Mouse (Mus musculus): ENCODE results near the gene Ss18l1.
A peak's percentile ranks its signal among the peaks of the same experiment; 100 is the strongest.

Gene Ss18l1

DNA sequence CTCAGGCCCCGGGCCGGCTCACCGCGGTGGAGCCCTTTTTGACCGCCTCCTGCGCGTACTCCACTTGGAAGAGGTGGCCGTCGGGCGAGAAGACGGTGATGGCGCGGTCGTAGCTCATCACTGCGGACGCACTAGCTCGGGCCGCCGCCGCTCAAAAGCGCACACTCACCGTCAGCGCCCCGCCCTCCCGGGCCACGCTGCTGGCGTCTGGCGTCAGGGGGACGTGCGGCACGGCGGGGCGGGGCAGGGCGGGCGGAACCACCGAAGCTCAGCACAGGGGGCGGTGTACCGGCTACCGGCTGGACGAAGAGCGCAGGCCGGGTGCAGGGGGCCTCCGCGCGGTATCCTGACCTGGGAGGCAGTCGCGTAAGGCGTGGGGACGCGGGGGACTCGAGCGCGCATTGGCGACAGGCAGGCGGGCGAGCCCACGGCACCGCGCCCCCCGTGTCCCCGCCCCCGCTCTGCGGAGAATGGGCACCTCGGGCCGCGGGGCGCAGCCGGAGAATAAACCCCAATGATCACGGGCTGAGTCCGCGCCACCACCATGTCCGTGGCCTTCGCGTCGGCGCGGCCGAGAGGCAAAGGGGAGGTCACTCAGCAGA is at the start of gene Ss18l1, which contains the start of gene Psma7:
Gene Ss18l1, plus strand, starts transcription at position 254 of the 602 bp plus-strand sequence.
Gene Psma7, minus strand, starts transcription at position 178 of the 602 bp plus-strand sequence.
- DNase-seq (ENCODE audit: low spot score), result peak; percentile 82

DNA sequence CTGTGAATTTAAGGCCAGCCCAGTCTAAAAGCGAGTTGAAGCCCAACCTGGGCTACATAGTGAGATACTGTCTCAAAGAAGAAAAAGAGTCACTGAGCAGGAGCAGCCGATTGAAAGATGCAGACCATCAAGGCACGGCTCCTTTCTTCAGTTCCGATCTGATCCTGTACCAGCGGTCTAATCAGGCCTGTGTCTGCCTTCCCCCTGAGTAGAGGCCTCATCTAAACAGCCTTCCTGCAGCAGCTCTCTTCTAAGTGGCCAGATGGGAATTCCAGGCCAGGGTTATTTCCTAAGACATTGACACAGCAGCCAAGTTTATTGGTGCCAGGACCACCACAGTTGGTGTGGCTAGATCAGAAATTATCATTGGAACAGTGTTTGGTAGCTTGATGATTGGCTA is 49.2 kb upstream of the Ss18l1 start:
- no peak for DNase-seq (ENCODE audit: low spot score)

DNA sequence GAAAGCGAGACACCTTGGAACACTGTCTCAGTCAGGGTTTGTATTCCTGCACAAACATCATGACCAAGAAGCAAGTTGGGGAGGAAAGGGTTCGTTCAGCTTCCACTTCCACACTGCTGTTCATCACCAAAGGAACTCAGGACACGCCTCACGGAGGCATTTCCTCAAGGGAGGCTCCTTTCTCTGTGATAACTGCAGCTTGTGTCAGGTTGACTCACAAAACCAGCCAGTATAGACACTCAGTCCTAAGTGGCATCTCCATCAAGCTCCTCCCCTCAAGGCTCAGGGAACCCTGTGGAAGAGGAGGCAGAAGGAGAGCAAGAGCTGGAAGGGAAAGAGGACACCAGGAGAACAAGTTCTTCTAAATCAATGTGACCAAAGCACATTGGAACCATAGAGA is 43.9 kb upstream of the Ss18l1 start:
- no peak for DNase-seq (ENCODE audit: low spot score)

DNA sequence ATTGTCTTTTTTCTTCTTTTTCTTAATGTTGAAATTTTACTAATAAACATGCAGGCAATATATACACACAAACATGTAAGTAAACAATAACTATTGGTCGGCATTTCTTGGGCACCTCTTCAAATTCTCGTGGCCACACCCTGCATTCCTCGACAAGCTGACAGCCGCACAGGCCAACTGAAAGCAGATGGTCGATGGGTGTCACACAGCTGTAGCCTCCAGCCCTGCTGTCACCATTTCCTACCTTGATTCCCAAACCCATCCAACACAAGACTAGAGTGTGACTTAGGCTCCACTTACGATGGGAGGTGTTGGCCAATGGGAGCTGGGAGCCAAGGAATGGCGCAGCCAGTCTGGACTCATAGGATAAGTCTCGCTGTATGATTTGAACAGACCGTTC is 40.7 kb upstream of the Ss18l1 start:
- no peak for DNase-seq (ENCODE audit: low spot score)

DNA sequence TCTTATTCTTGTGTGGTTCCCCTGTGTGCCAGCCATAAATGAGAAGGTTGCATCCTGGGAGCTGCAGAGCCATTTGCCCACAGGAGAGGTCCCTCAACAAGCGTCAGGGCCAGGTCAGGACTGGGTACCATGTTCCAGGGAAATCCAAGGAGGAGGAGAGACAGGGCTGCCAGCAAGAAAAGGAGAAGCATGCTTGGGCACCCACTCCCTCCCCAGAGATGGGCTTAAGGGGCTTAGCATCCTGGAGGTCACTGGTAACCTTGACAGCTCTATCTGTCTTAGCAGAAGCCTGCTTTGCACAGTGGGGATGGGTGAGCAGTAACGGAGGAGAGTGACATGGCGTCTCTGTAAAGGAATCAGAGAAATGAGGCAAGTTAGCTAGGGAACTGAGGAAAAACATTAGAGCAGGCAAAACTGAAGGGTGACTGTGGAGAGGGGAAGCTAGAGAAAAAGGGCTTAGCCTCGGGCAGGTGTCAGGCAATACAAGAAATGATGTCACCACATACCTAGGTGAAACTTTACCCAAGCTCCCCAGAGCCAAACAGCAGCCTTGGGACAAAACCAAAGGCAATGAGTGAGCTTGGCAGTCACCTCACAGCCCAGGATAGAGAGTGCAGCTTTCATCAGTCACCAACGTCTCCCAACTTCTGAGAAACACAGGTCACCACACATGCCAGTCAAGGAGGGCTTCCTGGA is 36.5 kb upstream of the Ss18l1 start:
- DNase-seq (ENCODE audit: low spot score), result no peak

DNA sequence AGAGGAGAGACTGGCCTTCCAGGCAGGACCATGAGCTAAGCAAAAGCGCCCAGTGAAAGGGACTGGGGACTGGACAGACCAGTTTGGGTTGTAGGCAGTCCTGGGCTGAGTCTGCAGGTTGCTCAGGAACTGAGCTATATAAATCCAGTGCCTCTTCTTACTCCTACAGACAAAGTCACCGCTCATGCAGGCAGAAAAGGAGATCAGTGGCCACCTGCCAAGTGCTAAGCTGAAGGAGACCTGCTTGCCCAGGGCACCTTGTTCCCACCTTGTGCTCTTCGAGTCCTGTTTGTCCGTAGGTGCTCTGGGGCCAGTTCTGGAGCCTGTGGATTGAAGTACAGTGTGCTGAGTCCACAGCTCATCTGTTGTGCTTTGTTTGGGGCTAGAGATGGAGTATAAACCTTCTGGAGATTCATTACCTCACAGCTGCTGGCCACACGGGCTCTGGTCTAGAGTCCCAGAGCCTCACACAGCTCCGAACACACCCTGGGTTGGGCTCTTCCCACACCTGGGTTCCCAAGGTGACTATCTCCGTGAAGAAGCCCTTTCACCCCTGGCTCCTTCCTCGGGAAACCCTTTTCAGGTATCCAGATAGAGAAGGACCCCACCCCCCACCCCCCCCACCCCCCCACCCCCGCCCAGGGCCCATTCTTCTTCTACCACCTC is 35.8 kb upstream of the Ss18l1 start:
- no peak for DNase-seq (ENCODE audit: low spot score)

DNA sequence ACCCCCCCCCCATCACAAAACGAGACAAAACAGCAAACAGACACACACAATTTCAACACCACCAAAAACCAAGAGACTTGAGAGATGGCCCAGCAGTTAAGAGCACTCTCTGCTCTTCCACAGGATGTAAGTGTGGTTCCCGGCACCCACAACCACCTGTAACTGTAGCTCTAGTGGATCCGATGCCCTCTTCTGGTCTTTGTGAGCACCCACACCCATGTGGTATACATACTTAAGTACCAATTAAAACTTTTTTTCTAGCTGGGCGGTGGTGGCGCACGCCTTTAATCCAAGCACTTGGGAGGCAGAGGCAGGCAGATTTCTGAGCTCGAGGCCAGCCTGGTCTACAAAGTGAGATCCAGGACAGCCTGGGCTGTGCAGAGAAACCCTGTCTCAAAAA is 31.6 kb upstream of the Ss18l1 start:
- no peak for DNase-seq (ENCODE audit: low spot score)

DNA sequence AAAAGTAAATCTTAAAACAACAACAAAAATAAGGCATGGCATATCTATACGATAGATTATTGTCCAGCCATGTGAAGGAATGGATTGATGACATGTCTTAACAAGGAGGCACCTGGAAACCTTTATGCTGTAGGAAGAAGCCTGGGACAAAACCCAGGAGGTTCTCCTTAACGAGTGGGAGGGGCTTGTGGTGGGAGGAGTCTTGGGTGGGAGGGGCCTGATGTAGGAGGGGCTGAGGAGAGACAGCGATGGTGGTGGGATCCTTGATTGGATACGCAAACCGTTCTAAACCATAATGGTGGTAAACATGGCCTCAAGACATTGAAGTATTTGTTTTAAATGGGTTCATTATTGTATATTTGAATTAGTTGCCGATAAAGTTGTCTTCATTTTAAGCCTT is 30.9 kb upstream of the Ss18l1 start:
- no peak for DNase-seq (ENCODE audit: low spot score)

DNA sequence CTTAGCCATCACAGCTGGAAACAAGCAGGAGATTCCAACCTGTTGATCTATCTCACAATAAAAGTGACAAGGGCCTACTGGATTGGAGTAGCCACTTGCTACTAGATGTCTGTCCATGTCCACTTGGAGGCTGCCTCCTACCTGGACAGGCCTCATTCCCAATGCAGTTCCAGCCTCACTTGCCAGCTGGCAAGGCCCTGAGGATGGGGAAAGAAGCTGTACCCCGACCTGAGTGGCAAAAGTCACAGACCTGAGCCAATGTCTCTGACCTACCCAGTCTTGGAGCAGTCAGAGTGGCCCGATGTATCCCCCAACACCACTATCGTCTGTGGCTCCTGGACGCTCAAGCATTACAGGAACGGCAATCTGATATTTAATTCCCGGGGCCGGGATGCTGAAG is 28.6 kb upstream of the Ss18l1 start:
- DNase-seq (ENCODE audit: low spot score), result no peak

DNA sequence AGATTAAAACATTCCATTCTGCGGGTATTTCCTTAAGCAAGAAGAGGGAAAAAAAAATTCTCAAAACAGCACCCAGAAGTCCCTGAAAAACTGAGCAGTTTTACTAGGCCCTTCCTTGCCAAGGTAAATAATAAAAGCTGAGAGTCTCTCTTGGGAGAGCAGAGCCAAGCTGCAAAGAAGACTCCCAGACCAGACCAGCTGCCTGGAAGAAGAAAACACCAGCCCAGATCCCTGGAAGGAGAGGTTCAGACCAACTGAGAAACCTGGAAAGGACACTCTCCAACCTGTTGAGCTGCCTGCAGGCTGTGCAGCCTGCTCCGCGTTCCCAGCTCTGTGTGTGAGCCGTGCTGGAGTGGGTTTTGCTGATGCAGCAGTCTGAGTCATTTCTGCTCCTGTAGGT is 24.7 kb upstream of the Ss18l1 start:
- DNase-seq (ENCODE audit: low spot score), result no peak

DNA sequence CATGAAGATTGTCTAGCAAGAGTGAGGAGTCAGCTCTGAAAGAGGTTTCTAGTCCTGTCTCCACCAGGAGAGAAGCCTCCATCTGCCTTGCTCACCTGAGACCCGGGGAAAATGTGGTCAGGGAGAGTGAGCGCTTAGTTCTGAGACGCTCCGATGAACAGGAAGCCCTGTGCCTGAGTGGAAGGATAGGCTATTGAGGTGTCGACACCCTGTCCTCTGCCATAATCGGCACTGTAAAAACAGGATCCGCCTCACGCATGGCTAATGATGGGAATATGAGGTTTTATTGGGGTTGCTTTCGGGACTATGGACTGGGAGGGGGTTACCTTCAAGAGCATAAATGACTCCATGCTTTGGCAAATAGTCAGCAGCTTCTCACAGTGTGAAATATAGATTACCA is 23.7 kb upstream of the Ss18l1 start:
- DNase-seq (ENCODE audit: low spot score), result no peak

DNA sequence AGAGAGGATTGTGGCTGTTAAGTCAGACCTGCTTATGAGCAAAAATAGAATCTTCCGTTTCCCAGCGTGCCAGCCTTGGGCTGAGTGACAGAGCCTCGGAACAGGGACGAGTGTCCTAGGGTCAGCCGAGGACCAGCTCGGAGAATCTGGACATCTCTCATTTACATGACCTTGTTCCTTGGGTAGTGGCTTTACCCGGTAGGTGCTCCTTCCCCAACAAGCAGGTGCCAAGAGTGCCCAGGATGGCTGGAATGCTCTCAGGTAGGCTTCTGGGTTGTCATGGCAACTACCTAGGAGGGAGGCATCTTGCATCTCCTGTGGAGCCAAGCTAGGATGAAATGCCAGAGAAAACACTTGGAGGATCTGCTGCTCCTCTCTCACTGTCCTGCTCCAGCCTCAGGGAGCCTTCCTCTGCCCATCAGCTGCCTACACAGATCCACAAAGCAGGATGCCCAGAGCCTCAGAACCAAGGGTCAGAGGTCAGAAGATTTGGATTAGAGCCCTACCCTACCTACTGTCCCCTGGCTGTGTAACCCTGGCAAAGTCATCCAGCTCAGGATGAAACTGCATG is 22.1 kb upstream of the Ss18l1 start:
- no peak for DNase-seq (ENCODE audit: low spot score)

DNA sequence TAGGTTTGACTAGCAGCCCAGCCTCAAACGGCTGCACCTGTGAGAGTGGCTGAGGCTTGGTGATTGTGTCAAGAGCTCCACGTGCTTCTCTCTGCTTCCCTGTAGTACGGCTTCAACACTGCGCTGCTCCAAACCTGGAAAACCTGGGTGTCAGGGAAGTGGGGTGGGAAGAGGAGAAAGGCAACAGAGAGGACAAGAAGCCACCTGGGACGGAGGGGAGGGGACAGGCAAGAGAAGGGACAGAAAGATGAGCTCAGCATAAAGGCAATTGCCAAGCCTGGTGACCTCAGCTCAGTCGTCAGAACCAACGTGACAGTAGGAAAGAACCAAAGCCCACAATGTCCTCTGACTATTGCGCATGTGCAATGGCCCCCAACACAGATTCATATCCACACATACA is 21.4 kb upstream of the Ss18l1 start:
- DNase-seq (ENCODE audit: low spot score), result no peak

DNA sequence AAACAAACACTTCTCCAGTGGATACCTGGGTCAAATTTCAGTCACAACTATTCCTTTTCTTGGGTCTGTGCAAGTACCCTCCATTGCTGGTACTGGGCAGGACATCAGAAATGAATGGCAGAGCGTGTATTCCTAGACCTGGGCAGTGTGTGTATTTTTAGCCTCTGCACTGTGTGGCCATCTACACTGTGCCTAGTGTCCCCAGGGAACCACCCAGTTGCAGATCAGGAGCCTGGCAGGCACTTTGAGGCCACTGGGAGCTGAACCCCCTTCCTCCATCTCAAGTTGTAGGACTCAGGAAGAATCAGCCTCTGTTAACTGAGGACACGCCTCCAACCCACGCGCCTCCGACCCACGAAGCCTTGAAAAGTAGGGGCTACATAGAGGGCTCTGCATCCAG is 19.6 kb upstream of the Ss18l1 start:
- no peak for DNase-seq (ENCODE audit: low spot score)

DNA sequence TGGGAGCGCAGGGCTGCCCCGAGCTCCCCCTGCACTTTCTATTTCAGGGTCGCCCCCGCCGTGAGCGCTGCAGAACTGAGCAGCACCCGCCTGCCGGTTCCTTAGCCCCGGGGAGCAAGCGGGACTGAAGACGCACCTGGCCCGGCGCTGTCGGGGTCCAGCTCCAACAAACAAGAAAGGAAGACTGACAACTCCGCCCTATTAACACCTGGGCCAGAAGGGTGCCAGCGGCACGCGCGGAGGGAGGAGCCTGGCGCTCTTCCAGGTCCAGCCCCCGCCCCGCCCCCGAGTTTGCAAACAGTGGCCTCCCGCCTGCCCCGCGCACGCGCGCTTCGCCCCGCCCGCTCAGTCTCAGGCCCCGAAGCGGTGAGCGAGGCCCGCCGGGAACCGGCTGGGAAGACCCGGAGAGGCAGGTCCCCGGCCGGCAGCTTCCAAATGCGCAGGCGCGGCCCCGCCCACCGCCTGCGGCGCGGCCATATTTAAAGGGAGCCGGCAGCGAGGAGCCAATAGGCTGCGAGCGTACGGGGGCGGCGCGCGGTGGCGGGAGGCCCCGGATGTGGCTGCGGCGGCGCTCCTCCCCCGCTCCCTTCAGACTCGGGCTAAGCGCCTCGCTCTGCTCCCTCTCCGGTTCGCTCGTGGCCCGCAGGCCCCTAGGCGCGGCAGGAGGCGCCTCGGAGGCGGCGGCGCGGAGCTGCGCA is 17.8 kb upstream of the Ss18l1 start, which contains the start of gene Lsm14b:
Gene Lsm14b, plus strand, starts transcription at position 587 of the 698 bp plus-strand sequence.
- peak; percentile 99 for DNase-seq (ENCODE audit: low spot score)

DNA sequence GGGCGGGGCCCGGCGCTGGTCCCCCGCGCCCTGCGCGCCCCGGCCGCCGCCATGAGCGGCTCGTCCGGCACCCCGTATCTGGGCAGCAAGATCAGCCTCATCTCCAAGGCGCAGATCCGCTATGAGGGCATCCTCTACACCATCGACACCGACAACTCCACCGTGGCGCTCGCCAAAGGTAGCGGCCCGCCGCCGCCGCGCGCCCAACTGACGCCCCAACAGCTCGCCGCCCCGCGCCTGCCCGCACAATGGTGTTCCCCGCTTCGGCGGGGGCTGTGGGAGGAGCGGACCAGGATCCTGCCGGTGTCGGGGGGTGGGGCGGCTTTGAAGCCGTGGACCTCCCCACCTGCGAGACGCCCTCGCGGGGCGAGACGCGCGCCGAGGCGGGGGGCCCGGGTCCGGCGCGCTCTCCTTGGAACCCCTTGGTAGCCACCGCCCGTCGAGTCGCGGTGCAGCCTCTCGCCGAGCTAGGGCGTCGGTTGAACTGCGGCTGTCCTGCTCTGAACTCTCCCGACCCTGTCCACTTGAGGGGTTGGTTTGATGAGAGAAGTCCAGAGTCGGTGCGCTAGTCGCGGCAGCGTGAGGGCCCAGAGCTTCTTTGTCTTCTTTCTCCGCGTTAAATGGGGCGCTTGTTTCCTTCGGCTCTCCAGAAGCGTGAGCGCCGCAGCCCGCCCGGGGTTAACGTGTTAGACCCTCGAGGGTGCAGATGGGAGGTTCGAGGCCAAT is 17.0 kb upstream of the Ss18l1 start:
- DNase-seq (ENCODE audit: low spot score), result no peak

DNA sequence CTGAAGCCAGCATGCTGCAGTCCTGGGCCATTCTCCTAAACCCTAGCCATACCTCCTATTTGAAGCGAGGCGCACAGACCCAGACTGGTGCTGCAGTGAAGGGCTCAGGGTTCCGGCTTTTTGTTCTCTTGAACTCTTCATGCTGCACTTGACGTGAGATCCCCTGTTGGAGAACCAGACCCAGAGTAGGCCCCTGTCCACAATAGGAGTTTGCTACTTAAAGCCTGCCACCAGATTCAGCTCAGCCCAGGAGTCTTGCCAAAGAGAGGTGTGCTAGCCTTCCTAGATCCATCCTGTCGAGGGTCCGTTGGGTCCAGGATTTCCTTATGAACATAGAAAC is 16.5 kb upstream of the Ss18l1 start:
- no peak for DNase-seq (ENCODE audit: low spot score)

DNA sequence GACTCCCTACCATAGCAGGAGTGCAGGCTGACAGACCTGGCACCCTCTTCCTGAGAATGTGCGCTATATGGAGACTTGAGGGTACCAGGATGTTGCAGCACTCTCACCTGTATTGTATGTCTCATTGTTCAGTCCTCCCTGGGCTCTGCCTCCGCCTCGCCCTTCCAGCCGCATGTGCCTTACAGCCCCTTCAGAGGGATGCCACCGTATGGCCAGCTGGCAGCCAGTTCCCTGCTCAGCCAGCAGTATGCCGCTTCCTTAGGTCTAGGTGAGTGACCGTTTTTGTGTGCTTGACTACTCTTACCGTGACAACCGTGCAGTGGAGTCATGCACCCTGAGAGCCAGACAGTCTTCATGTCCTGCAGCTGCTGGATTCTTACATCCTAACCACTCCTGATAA is 14.5 kb upstream of the Ss18l1 start:
- no peak for DNase-seq (ENCODE audit: low spot score)

DNA sequence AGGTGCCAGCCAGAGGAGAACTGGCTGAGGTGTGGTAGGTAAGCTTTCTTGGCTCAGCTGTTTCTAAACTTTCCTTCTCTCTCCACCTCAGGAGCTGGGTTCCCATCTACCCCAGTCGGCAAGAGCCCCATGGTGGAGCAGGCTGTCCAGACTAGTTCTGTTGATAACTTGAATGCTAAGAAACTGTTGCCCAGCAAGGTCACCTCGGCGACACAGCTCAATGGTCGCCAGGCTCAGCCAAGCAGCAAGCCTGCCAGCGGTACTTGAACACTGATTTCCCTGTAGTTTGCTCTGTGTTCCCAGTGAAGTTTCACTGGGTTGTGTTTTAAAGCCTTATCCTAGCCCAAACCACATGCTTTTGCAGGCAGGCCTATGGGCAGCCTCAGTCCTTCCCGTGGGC is 11.0 kb upstream of the Ss18l1 start:
- DNase-seq (ENCODE audit: low spot score), result no peak

DNA sequence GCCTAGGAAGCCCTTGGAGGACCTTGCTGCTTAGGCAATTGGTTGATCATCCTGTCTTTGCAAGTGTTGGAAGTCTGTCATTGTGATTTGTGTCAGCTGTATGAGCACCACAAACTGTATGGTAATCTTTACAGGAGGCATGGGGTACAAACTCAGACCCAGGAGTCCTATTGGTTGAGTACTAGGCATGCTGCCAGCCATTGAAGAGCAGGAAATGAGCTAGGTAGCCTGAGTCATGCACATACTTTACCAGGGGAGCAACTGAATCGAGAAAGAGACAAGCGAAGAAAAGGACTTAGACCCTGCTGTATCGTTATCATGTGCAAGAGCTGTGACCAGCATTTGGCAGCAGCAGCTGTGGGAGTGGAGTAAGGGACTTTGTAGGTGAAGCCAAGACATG is 9.4 kb upstream of the Ss18l1 start:
- DNase-seq (ENCODE audit: low spot score), result no peak

DNA sequence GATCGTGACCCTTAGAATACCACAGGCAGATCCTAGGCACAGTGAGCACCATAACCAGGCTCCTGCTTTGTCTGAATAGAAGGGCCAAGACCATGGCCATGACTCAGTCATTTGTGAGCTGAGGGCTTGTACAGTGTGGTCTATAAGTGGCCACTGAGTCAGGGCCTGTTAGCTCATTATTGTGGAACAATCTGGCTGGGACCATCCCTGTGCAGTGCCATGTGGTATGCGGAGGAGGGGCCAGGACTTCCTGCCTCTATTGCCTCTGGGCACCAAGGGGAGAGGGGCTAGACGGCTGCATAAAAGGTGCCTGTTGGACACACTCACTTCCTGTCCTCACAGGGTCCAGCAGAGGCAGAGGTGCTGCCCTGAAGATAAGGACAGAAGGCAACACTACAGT is 8.4 kb upstream of the Ss18l1 start:
- no peak for DNase-seq (ENCODE audit: low spot score)

DNA sequence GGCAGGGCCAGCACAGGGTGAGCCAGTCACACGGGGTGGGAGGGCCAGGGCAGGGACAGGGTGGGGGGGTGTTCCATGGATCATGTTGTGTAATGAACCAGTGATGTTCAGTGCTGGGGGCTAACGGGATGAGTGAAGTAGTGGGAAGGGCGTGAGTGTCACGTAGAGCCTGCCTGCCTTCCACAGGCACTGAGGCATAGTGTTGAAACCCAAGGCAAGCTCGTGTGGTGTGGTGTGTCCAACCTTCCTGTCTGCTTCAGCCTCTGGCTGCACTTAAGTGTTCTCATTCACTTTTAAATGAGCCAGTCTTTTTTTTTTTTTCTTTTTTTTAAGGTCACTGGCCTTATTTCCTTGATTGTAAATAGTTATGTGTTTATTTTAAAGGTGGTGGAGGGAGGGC is 7.6 kb upstream of the Ss18l1 start:
- no peak for DNase-seq (ENCODE audit: low spot score)

Measured in left cerebral cortex, adult 11 months (tissue).